Mouse (Mus musculus) MEL (cell line): Measurements from ENCODE around the gene Elp6. TPM values are rescaled to one million over a fixed set of nuclear protein-coding genes. Genes with fewer than 3 reads are reported as not detected.
"Not testable (repeated sequence)": the region's sequence is repeated elsewhere in the genome, so short reads cannot be mapped to it uniquely, and the experiment has no call there.

Source experiments
- DNase-seq: peaks from one replicate; pipeline ENCODE4 v3.0.0; 2011; ENCODE audit warnings: low read depth, low spot score
- H3K27ac ChIP-seq: 2 replicates; pipeline ENCODE4 v1.5.1; 2012; ENCODE audit warnings: low read depth, mild to moderate bottlenecking, control low read depth, low read length, moderate library complexity; ENCODE audit not compliant: control insufficient read depth
- H3K27me3 ChIP-seq, 2 experiments: fragments of 150-350 bp in 1 of 2; sonication (generic) in 1 of 2; 2 replicates each; pipeline ENCODE4 v1.6.1; 2012; ENCODE audit warnings: low read length in 2 of 2, mild to moderate bottlenecking in 2 of 2, improper control_type of control experiment in 1 of 2, moderate library complexity in 1 of 2; ENCODE audit not compliant: insufficient read depth in 2 of 2, control insufficient read depth in 1 of 2
- H3K36me3 ChIP-seq, 2 experiments: 2 replicates each; pipeline ENCODE4 v1.6.1; 2012 to 2014; ENCODE audit warnings: low read length in 2 of 2, improper control_type of control experiment in 1 of 2, inconsistent platforms in 1 of 2, mild to moderate bottlenecking in 1 of 2; ENCODE audit not compliant: insufficient read depth in 2 of 2, control insufficient read depth in 1 of 2
- H3K4me1 ChIP-seq, 2 experiments: fragments of 150-350 bp in 1 of 2; sonication (generic) in 1 of 2; 2 replicates each; pipeline ENCODE4 v1.6.1; 2012; ENCODE audit warnings: low read length in 2 of 2, improper control_type of control experiment in 1 of 2, mild to moderate bottlenecking in 1 of 2; ENCODE audit not compliant: insufficient read depth in 2 of 2, control insufficient read depth in 1 of 2
- H3K4me3 ChIP-seq, 2 experiments: fragments of 150-350 bp in 1 of 2; sonication (generic) in 1 of 2; 2 replicates each; pipeline ENCODE4 v1.5.1; 2012; ENCODE audit warnings: low read depth in 2 of 2, low read length in 2 of 2, mild to moderate bottlenecking in 2 of 2, moderate library complexity in 2 of 2, control low read depth in 1 of 2, improper control_type of control experiment in 1 of 2; ENCODE audit not compliant: control insufficient read depth in 1 of 2, insufficient read depth in 1 of 2
- H3K79me2 ChIP-seq: 2 replicates; pipeline ENCODE4 v1.6.1; 2012; ENCODE audit warnings: mild to moderate bottlenecking, low read length, moderate library complexity; ENCODE audit not compliant: control insufficient read depth, poor library complexity, insufficient read depth
- H3K9ac ChIP-seq: 2 replicates; pipeline ENCODE4 v1.6.1; 2012; ENCODE audit warnings: low read depth, mild to moderate bottlenecking, control low read depth, low read length, moderate library complexity; ENCODE audit not compliant: control insufficient read depth, poor library complexity, severe bottlenecking
- H3K9me3 ChIP-seq: fragments of 150-350 bp; sonication (generic); replicated peaks from 2 replicates; pipeline ENCODE4 v1.6.1; 2012; ENCODE audit warnings: mild to moderate bottlenecking, low read length, improper control_type of control experiment, moderate library complexity; ENCODE audit not compliant: insufficient read depth
- BHLHE40 ChIP-seq: IDR thresholded peaks from 2 replicates; pipeline ENCODE4 v1.6.1; 2012; ENCODE audit warnings: low read depth, mild to moderate bottlenecking, inconsistent platforms, low read length, improper control_type of control experiment, borderline replicate concordance
- ELF1 ChIP-seq: IDR thresholded peaks from 2 replicates; pipeline ENCODE4 v1.6.1; 2014; ENCODE audit warnings: low read depth, mild to moderate bottlenecking, inconsistent platforms, low read length, improper control_type of control experiment, moderate library complexity
- ETS1 ChIP-seq: IDR thresholded peaks from 2 replicates; pipeline ENCODE4 v1.6.1; 2012; ENCODE audit warnings: low read depth, mild to moderate bottlenecking, inconsistent platforms, low read length, improper control_type of control experiment, moderate library complexity
- GABPA ChIP-seq: IDR thresholded peaks from 2 replicates; pipeline ENCODE4 v1.6.1; 2012; ENCODE audit warnings: low read depth, mild to moderate bottlenecking, inconsistent platforms, low read length, improper control_type of control experiment, moderate library complexity
- GATA1 ChIP-seq: IDR thresholded peaks from 2 replicates; pipeline ENCODE4 v1.6.1; 2011; ENCODE audit warnings: low read depth, low read length, improper control_type of control experiment
- HCFC1 ChIP-seq: IDR thresholded peaks from 2 replicates; pipeline ENCODE4 v1.6.1; 2012; ENCODE audit warnings: low read depth, mild to moderate bottlenecking, inconsistent platforms, low read length, improper control_type of control experiment, moderate library complexity
- JUND ChIP-seq: IDR thresholded peaks from 2 replicates; pipeline ENCODE4 v1.6.1; 2011; ENCODE audit warnings: low read depth, mild to moderate bottlenecking, improper control_type of control experiment, low read length
- KAT2A ChIP-seq: conservative IDR thresholded peaks from 2 replicates; pipeline ENCODE4 v1.6.1; 2012; ENCODE audit warnings: low read depth, low read length, improper control_type of control experiment, inconsistent platforms
- MAFK ChIP-seq: IDR thresholded peaks from 2 replicates; pipeline ENCODE4 v1.6.1; 2011; ENCODE audit warnings: low read depth, mild to moderate bottlenecking, low read length, improper control_type of control experiment, borderline replicate concordance
- MAZ ChIP-seq: IDR thresholded peaks from 2 replicates; pipeline ENCODE4 v1.6.1; 2012; ENCODE audit warnings: low read depth, mild to moderate bottlenecking, inconsistent platforms, low read length, improper control_type of control experiment
- MXI1 ChIP-seq: IDR thresholded peaks from 2 replicates; pipeline ENCODE4 v1.6.1; 2011; ENCODE audit warnings: mild to moderate bottlenecking, low read depth, low read length, improper control_type of control experiment
- MYB ChIP-seq: IDR thresholded peaks from 2 replicates; pipeline ENCODE4 v1.6.1; 2011; ENCODE audit warnings: mild to moderate bottlenecking, low read depth, low read length, improper control_type of control experiment
- POLR2A ChIP-seq, 2 experiments: IDR thresholded peaks; 2 replicates each; pipeline ENCODE4 v1.6.1; 2011 to 2012; ENCODE audit warnings: low read length in 2 of 2, mild to moderate bottlenecking in 2 of 2, control low read depth in 1 of 2, improper control_type of control experiment in 1 of 2, low read depth in 1 of 2, moderate library complexity in 1 of 2; ENCODE audit not compliant: control insufficient read depth in 1 of 2, insufficient read depth in 1 of 2, poor library complexity in 1 of 2
- POLR2AphosphoS2 ChIP-seq: IDR thresholded peaks from 2 replicates; pipeline ENCODE4 v1.6.1; 2011; ENCODE audit warnings: low read length, improper control_type of control experiment
- RAD21 ChIP-seq: IDR thresholded peaks from 2 replicates; pipeline ENCODE4 v1.6.1; 2011; ENCODE audit warnings: mild to moderate bottlenecking, low read depth, low read length, improper control_type of control experiment
- RCOR1 ChIP-seq: IDR thresholded peaks from 2 replicates; pipeline ENCODE4 v1.6.1; 2012; ENCODE audit warnings: low read depth, mild to moderate bottlenecking, inconsistent platforms, low read length, improper control_type of control experiment
- SIN3A ChIP-seq: IDR thresholded peaks from 2 replicates; pipeline ENCODE4 v1.6.1; 2012; ENCODE audit warnings: low read length, improper control_type of control experiment, inconsistent platforms
- TAL1 ChIP-seq: IDR thresholded peaks from 2 replicates; pipeline ENCODE4 v1.6.1; 2012; ENCODE audit warnings: mild to moderate bottlenecking, inconsistent platforms, low read length, moderate library complexity, mixed read lengths
- TBP ChIP-seq: IDR thresholded peaks from 2 replicates; pipeline ENCODE4 v1.8.0; 2011; ENCODE audit warnings: low read depth, low read length, improper control_type of control experiment
- UBTF ChIP-seq: IDR thresholded peaks from 2 replicates; pipeline ENCODE4 v1.6.1; 2012; ENCODE audit warnings: low read depth, mild to moderate bottlenecking, inconsistent platforms, low read length, improper control_type of control experiment, moderate library complexity, borderline replicate concordance; ENCODE audit not compliant: insufficient read depth
- USF1 ChIP-seq: IDR thresholded peaks from 2 replicates; pipeline ENCODE4 v1.6.1; 2014; ENCODE audit warnings: low read depth, mild to moderate bottlenecking, inconsistent platforms, low read length, improper control_type of control experiment, moderate library complexity
- ZKSCAN1 ChIP-seq: IDR thresholded peaks from 2 replicates; pipeline ENCODE4 v1.6.1; 2012; ENCODE audit warnings: low read depth, mild to moderate bottlenecking, inconsistent platforms, low read length, improper control_type of control experiment, moderate library complexity
- ZMIZ1 ChIP-seq: IDR thresholded peaks from 2 replicates; pipeline ENCODE4 v1.6.1; 2012; ENCODE audit warnings: low read depth, mild to moderate bottlenecking, inconsistent platforms, low read length, improper control_type of control experiment, moderate library complexity
- ZNF384 ChIP-seq: IDR thresholded peaks from 2 replicates; pipeline ENCODE4 v1.6.1; 2012; ENCODE audit warnings: low read depth, mild to moderate bottlenecking, inconsistent platforms, low read length, improper control_type of control experiment
- polyA plus RNA-seq, 2 experiments: library from polyadenylated mRNA; stranded (reverse) in 1 of 2; unstranded in 1 of 2; fragments of >175 nt in 1 of 2; fragments of >200 nt in 1 of 2; gene quantifications; 2 replicates each; pipeline versions ENCODE4 v1.2.1 to v1.2.4; 2012; ENCODE audit warnings: low replicate concordance in 2 of 2, low read depth in 1 of 2; ENCODE audit not compliant: insufficient read length in 2 of 2, insufficient read depth in 1 of 2, missing spikeins in 1 of 2
- total RNA-seq: library from RNA; depleted of rRNA; stranded (reverse); fragments of 300-350 nt; gene quantifications from 2 replicates; pipeline ENCODE4 v1.2.3, GENCODE M21; 2012

The Elp6 gene
- total and polyA plus RNA-seq, 3 experiments: 29.6 to 34.6 TPM; not detected in 1

GRCm38 (mm10) chr9:110330341-110330740 is 25.4 kb downstream of the Elp6 start:
- Histone ChIP-seq H3K4me3 (peak overlapping the region; percentile 59 to 96), H3K27me3 (no peaks in the 10 kb centered on the region), H3K4me1 (peaks cover 15 to 27% of the 10 kb centered on the region in 2 experiments), H3K79me2 (peaks cover 18% of the 10 kb centered on the region), H3K9ac (peak overlapping the region; percentile 50), H3K27ac (peak overlapping the region; percentile 68), H3K9me3 (no peaks in the 10 kb centered on the region), H3K36me3 (peaks cover 0 to 19% of the 10 kb centered on the region in 2 experiments; a peak in 2 of 4 replicates)
- peak; percentile 80 for DNase-seq
- TF ChIP-seq POLR2A (IDR thresholded peaks at IDR 0.05; ENCODE audit: control insufficient read depth in 1 of 2, insufficient read depth in 1 of 2, low read depth in 1 of 2, low read length in 2 of 2, poor library complexity in 1 of 2) (peak in 1 of 2 experiments; percentile 51; a peak in 2 of 4 replicates), RAD21 (no peak), MAFK (no peak), HCFC1 (no peak), SIN3A (peak; percentile 12; the same call in 1 of the 2 replicates), ETS1 (no peak)

GRCm38 (mm10) chr9:110330913-110331312 is 25.9 kb downstream of the Elp6 start:
- H3K4me1 ChIP-seq: peaks cover 15 to 27% of the 10 kb centered on the region in 2 experiments
- H3K79me2 ChIP-seq: peaks cover 20% of the 10 kb centered on the region
- H3K27ac ChIP-seq: peak overlapping the region; percentile 68
- H3K9ac ChIP-seq: peak overlapping the region; percentile 50
- TF ChIP-seq TBP: peak; percentile 93
- not testable (repeated sequence) for H3K9me3 ChIP-seq, H3K27me3 ChIP-seq
- DNase-seq: peak; percentile 46
- peak overlapping the region; percentile 59 to 96 for H3K4me3 ChIP-seq
- peaks cover 0 to 23% of the 10 kb centered on the region in 2 experiments; a peak in 2 of 4 replicates for H3K36me3 ChIP-seq

GRCm38 (mm10) chr9:110333135-110333895 is 28.3 kb downstream of the Elp6 start, which contains the start of gene Scap:
TSS of gene Scap (plus strand) at chr9:110333288.
- H3K27me3 ChIP-seq: no peaks in the 10 kb centered on the region
- H3K4me3 ChIP-seq: peak within 1 kb of the TSS; percentile 88 to 95
- H3K4me1 ChIP-seq: peaks cover 15 to 21% of the 10 kb centered on the region in 2 experiments
- peak within 1 kb of the TSS; percentile 8; the same call in 1 of the 2 replicates for H3K27ac ChIP-seq
- peaks cover 37% of the 10 kb centered on the region for H3K79me2 ChIP-seq
- peak within 1 kb of the TSS; percentile 82 for H3K9ac ChIP-seq
- H3K36me3 ChIP-seq: peaks cover 0 to 22% of the 10 kb centered on the region in 2 experiments; a peak in 2 of 4 replicates
- no peaks in the 10 kb centered on the region for H3K9me3 ChIP-seq
- peak; percentile 96 for DNase-seq
- no peak for TF ChIP-seq GATA1
- peak; percentile 92 for TF ChIP-seq USF1
- no peak for TF ChIP-seq ZNF384
- 0 out of 2 replicates have a peak, but pooled peaks have one; percentile 48 for TF ChIP-seq UBTF
- TF ChIP-seq SIN3A: peak; percentile 91
- TF ChIP-seq RCOR1: peak; percentile 40; the same call in 1 of the 2 replicates
- no peak for TF ChIP-seq ZKSCAN1
- peak; percentile 97 for TF ChIP-seq MXI1
- peak; percentile 41; the same call in 1 of the 2 replicates for TF ChIP-seq POLR2AphosphoS2
- no peak for TF ChIP-seq MYB
- peak; percentile 93 for TF ChIP-seq MAZ
- peak; percentile 71; the same call in 1 of the 2 replicates for TF ChIP-seq KAT2A
- no peak for TF ChIP-seq GABPA
- 0 out of 2 replicates have a peak, but pooled peaks have one; percentile 13 for TF ChIP-seq ETS1
- TF ChIP-seq ZMIZ1: no peak
- no peak for TF ChIP-seq TAL1
- peak; percentile 75 for TF ChIP-seq ELF1
- no peak for TF ChIP-seq JUND
- peak; percentile 96 for TF ChIP-seq BHLHE40
